Mouse (Mus musculus) liver, adult 2 months (tissue): ENCODE measurements around the gene Ankrd52. TPM values are rescaled to one million over a fixed set of nuclear protein-coding genes. Genes with fewer than 3 reads are reported as not detected.

Experiments
- DNase-seq: peaks from one replicate; pipeline ENCODE4 v3.0.0-alpha.2; 2011; ENCODE audit warnings: low read depth, low spot score; ENCODE audit errors: extremely low read depth
- H3K27ac ChIP-seq: fragments of 200-500 bp; replicated peaks from 2 replicates; pipeline ENCODE4 v1.5.1; 2012; ENCODE audit warnings: low read depth, mild to moderate bottlenecking, control low read depth, inconsistent platforms, low read length; ENCODE audit not compliant: insufficient read depth
- H3K27me3 ChIP-seq: fragments of 200-500 bp; 2 replicates; pipeline ENCODE4 v1.6.1; 2012; ENCODE audit warnings: mild to moderate bottlenecking, moderate library complexity, low read length, inconsistent platforms; ENCODE audit not compliant: control insufficient read depth, insufficient read depth
- H3K36me3 ChIP-seq: fragments of 200-500 bp; 2 replicates; pipeline ENCODE4 v1.6.1; 2012; ENCODE audit warnings: low read length, inconsistent platforms; ENCODE audit not compliant: control insufficient read depth, insufficient read depth
- H3K4me1 ChIP-seq: fragments of 200-500 bp; 2 replicates; pipeline ENCODE4 v1.6.1; 2011; ENCODE audit warnings: low read length; ENCODE audit not compliant: control insufficient read depth, insufficient read depth
- H3K4me3 ChIP-seq: fragments of 200-500 bp; 2 replicates; pipeline ENCODE4 v1.5.1; 2011; ENCODE audit warnings: low read depth, mild to moderate bottlenecking, control low read depth, low read length, moderate library complexity; ENCODE audit not compliant: insufficient read depth
- H3K79me2 ChIP-seq: fragments of 200-500 bp; 2 replicates; pipeline ENCODE4 v1.6.1; 2012; ENCODE audit warnings: inconsistent platforms, mild to moderate bottlenecking, low read length, moderate library complexity; ENCODE audit not compliant: control insufficient read depth, insufficient read depth
- H3K9ac ChIP-seq: fragments of 200-500 bp; 2 replicates; pipeline ENCODE4 v1.6.1; 2012; ENCODE audit warnings: low read depth, mild to moderate bottlenecking, control low read depth, inconsistent platforms, low read length
- CTCF ChIP-seq: fragments of 200-500 bp; IDR thresholded peaks from 2 replicates; pipeline ENCODE4 v1.5.1; 2011; ENCODE audit warnings: low read depth, low read length, control low read depth
- POLR2A ChIP-seq: fragments of 200-500 bp; IDR thresholded peaks from 2 replicates; pipeline ENCODE4 v1.6.1; 2011; ENCODE audit warnings: low read length, control low read depth; ENCODE audit not compliant: insufficient read depth; ENCODE audit errors: extremely low read depth
- WGBS: fragments of 180-500 bp; shearing (Covaris S2); methylation state at CpG from one replicate; pipeline ENCODE4 v1.1.7; 2018; 5-methylcytosine and 5-hydroxymethylcytosine counted together
- polyA plus RNA-seq: library from polyadenylated mRNA; depleted of rRNA; stranded (reverse); fragments of >200 nt; gene quantifications from 2 replicates; pipeline ENCODE4 v1.2.3, GENCODE M21; 2012; rRNA removed
- total RNA-seq: library from RNA; depleted of rRNA; stranded (reverse); fragments of >200 nt; gene quantifications from 2 replicates; pipeline ENCODE4 v1.2.3, GENCODE M21; 2014; rRNA removed

Ankrd52 gene
- total and polyA plus RNA-seq, 2 experiments: 5.6 to 14.8 TPM

DNA sequence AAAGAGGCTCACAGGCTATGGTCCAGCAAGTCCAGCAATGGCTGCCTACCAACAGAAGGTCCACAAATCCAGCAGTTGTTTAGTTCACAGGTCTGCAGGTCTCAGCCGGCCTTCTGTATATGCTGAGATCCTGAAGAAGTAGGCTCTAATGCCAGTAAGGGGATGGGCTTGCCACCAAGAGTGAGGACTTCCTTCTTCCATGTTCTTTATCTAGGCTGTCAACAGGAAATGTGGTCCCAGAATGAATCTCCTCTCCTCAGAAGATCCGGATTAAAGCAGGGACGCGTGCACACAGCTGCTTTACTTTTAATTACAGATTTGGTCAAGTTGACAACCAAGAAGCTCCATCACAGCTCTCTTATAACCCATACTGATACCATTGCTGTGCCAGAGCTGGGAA, 68.5 kb downstream of the Ankrd52 start:
- WGBS: 71% methylated on average over 4 of the region's 4 CpGs
- 0 out of 2 replicates have a peak overlapping the region, but pooled peaks have one; percentile 19 for H3K9ac ChIP-seq
- no peaks in the 10 kb centered on the region for H3K79me2 ChIP-seq
- H3K4me1 ChIP-seq: no peaks in the 10 kb centered on the region
- no peak overlapping the region for H3K4me3 ChIP-seq
- TF ChIP-seq POLR2A (no peak), CTCF (no peak)
- DNase-seq: no peak
- peak overlapping the region; percentile 72 for H3K27ac ChIP-seq
- H3K36me3 ChIP-seq: no peaks in the 10 kb centered on the region
- H3K27me3 ChIP-seq: no peaks in the 10 kb centered on the region

DNA sequence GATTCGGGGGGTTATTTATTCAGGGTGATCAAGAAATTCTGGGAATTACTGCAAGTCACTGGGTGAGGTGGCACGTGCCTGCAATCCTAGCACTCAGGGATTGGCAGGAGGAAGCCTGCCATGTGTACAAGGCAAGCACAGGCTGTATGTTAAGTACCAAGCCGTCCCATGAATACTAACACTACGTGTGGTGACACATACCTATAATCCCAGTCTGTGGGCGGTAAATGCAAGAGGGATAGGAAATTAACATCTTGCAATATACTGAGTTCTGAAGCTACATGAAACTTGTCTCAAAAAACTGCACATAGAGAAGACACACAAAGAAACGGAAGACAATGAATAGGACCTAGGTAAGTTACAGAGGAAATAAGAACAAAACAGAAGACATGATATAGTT, 74.1 kb downstream of the Ankrd52 start:
- Histone ChIP-seq H3K4me3 (no peak overlapping the region), H3K27ac (no peak overlapping the region)
- 86% methylated on average over 6 of the region's 6 CpGs for WGBS

GRCm38 (mm10) chr10:128454471-128454870, 77.6 kb downstream of the Ankrd52 start:
- TF ChIP-seq CTCF (no peak), POLR2A (no peak)
- no peak for DNase-seq
- Histone ChIP-seq H3K79me2 (no peaks in the 10 kb centered on the region), H3K27ac (no peak overlapping the region), H3K4me3 (no peak overlapping the region), H3K9ac (no peak overlapping the region), H3K4me1 (peaks cover 3% of the 10 kb centered on the region; the same call in 1 of the 2 replicates), H3K27me3 (no peaks in the 10 kb centered on the region), H3K36me3 (no peaks in the 10 kb centered on the region)
- 87% methylated on average over 3 of the region's 3 CpGs for WGBS

More for the DNA sequence above, 74.1 kb downstream of the Ankrd52 start:
- H3K9ac ChIP-seq: no peak overlapping the region
- H3K27me3 ChIP-seq: no peaks in the 10 kb centered on the region
- DNase-seq: no peak
- peaks cover 3% of the 10 kb centered on the region; the same call in 1 of the 2 replicates for H3K4me1 ChIP-seq
- TF ChIP-seq POLR2A (no peak), CTCF (no peak)
- no peaks in the 10 kb centered on the region for H3K36me3 ChIP-seq
- H3K79me2 ChIP-seq: no peaks in the 10 kb centered on the region

- 3% methylated on average over 6 of the region's 6 CpGs for WGBS
- H3K27ac ChIP-seq: no peak overlapping the region
These were observed 78.4 kb downstream of the Ankrd52 start for GRCm38 (mm10) chr10:128455280-128455679.

GRCm38 (mm10) chr10:128457676-128458075, 80.8 kb downstream of the Ankrd52 start:
- H3K4me1 ChIP-seq: peaks cover 10% of the 10 kb centered on the region
- no peak for DNase-seq
- H3K79me2 ChIP-seq: peaks cover 9% of the 10 kb centered on the region; the same call in 1 of the 2 replicates
- H3K27ac ChIP-seq: no peak overlapping the region
- 91% methylated on average over 6 of the region's 6 CpGs for WGBS
- no peak overlapping the region for H3K9ac ChIP-seq
- peaks cover 7% of the 10 kb centered on the region for H3K36me3 ChIP-seq
- no peak overlapping the region for H3K4me3 ChIP-seq
- TF ChIP-seq POLR2A (no peak), CTCF (no peak)
- no peaks in the 10 kb centered on the region for H3K27me3 ChIP-seq

More at GRCm38 (mm10) chr10:128455280-128455679, 78.4 kb downstream of the Ankrd52 start:
- Histone ChIP-seq H3K79me2 (peaks cover 5% of the 10 kb centered on the region; the same call in 1 of the 2 replicates), H3K4me3 (no peak overlapping the region), H3K9ac (no peak overlapping the region), H3K27me3 (no peaks in the 10 kb centered on the region), H3K36me3 (no peaks in the 10 kb centered on the region), H3K4me1 (peaks cover 6% of the 10 kb centered on the region)
- TF ChIP-seq POLR2A: no peak
- 0 out of 2 replicates have a peak, but pooled peaks have one; percentile 24 for TF ChIP-seq CTCF
- peak; percentile 74 for DNase-seq

Other genes with a start within 250 kb of the Ankrd52 start
- gene Rbms2, start 196.8 kb upstream of the Ankrd52 start, total RNA-seq: 8.0 and 9.6 TPM in 2 replicates
- gene Rbms2, start 196.8 kb upstream of the Ankrd52 start, polyA plus RNA-seq: 21.2 and 23.2 TPM in 2 replicates
- 485 and 986 TPM in 2 replicates for gene Gls2, start 182.7 kb upstream of the Ankrd52 start, total RNA-seq
- gene Gls2, start 182.7 kb upstream of the Ankrd52 start, polyA plus RNA-seq: 1,667 and 2,920 TPM in 2 replicates
- 20.8 and 21.1 TPM in 2 replicates for gene Spryd4, start 165.3 kb upstream of the Ankrd52 start, total RNA-seq
- gene Spryd4, start 165.3 kb upstream of the Ankrd52 start, polyA plus RNA-seq: 30.2 and 33.1 TPM in 2 replicates
- not detected in 2 replicates for gene Mip, start 151.3 kb upstream of the Ankrd52 start, total RNA-seq
- gene Mip, start 151.3 kb upstream of the Ankrd52 start, polyA plus RNA-seq: not detected in 2 replicates
- gene Timeless, start 145.1 kb upstream of the Ankrd52 start, total RNA-seq: 1.6 and 1.7 TPM in 2 replicates
- 0.75 and 1.1 TPM in 2 replicates for gene Timeless, start 145.1 kb upstream of the Ankrd52 start, polyA plus RNA-seq
- gene Apon, start 123.0 kb upstream of the Ankrd52 start, total RNA-seq: 201 and 227 TPM in 2 replicates
- gene Apon, start 123.0 kb upstream of the Ankrd52 start, polyA plus RNA-seq: 446 and 456 TPM in 2 replicates
- 1,199 and 1,422 TPM in 2 replicates for gene Apof, start 108.4 kb upstream of the Ankrd52 start, total RNA-seq
- 2,021 and 2,079 TPM in 2 replicates for gene Apof, start 108.4 kb upstream of the Ankrd52 start, polyA plus RNA-seq
- 17.0 and 17.6 TPM in 2 replicates for gene Stat2, start 106.6 kb upstream of the Ankrd52 start, total RNA-seq
- gene Stat2, start 106.6 kb upstream of the Ankrd52 start, polyA plus RNA-seq: 26.3 and 46.6 TPM in 2 replicates
- not detected in 2 replicates for gene Il23a, start 78.4 kb upstream of the Ankrd52 start, total RNA-seq
- not detected in 2 replicates for gene Il23a, start 78.4 kb upstream of the Ankrd52 start, polyA plus RNA-seq
- gene Pan2, start 73.8 kb upstream of the Ankrd52 start, total RNA-seq: 9.1 and 11.8 TPM in 2 replicates
- 12.7 and 20.3 TPM in 2 replicates for gene Pan2, start 73.8 kb upstream of the Ankrd52 start, polyA plus RNA-seq
- 89.5 and 107 TPM in 2 replicates for gene Cnpy2, start 54.7 kb upstream of the Ankrd52 start, total RNA-seq
- 69.0 and 72.0 TPM in 2 replicates for gene Cnpy2, start 54.7 kb upstream of the Ankrd52 start, polyA plus RNA-seq
- gene Cs, start 39.4 kb upstream of the Ankrd52 start, total RNA-seq: 57.1 and 60.1 TPM in 2 replicates
- gene Cs, start 39.4 kb upstream of the Ankrd52 start, polyA plus RNA-seq: 99.6 and 115 TPM in 2 replicates
- gene Coq10a, start 8.1 kb upstream of the Ankrd52 start, total RNA-seq: 19.9 and 20.7 TPM in 2 replicates
- 57.9 and 65.7 TPM in 2 replicates for gene Coq10a, start 8.1 kb upstream of the Ankrd52 start, polyA plus RNA-seq
- 2.4 and 3.2 TPM in 2 replicates for gene Slc39a5, start 24.1 kb downstream of the Ankrd52 start, total RNA-seq
- gene Slc39a5, start 24.1 kb downstream of the Ankrd52 start, polyA plus RNA-seq: 2.0 and 8.9 TPM in 2 replicates
- 12.9 and 17.0 TPM in 2 replicates for gene Nabp2, start 34.4 kb downstream of the Ankrd52 start, total RNA-seq
- gene Nabp2, start 34.4 kb downstream of the Ankrd52 start, polyA plus RNA-seq: 22.3 and 27.9 TPM in 2 replicates
- 5.1 and 6.6 TPM in 2 replicates for gene Rnf41, start 34.5 kb downstream of the Ankrd52 start, total RNA-seq
- 5.9 TPM in 2 replicates for gene Rnf41, start 34.5 kb downstream of the Ankrd52 start, polyA plus RNA-seq
- gene Smarcc2, start 82.1 kb downstream of the Ankrd52 start, total RNA-seq: 13.8 and 21.9 TPM in 2 replicates
- gene Smarcc2, start 82.1 kb downstream of the Ankrd52 start, polyA plus RNA-seq: 63.1 and 64.5 TPM in 2 replicates
- gene Myl6, start 117.0 kb downstream of the Ankrd52 start, total RNA-seq: 477 and 556 TPM in 2 replicates
- gene Myl6, start 117.0 kb downstream of the Ankrd52 start, polyA plus RNA-seq: 553 and 575 TPM in 2 replicates
- 0.28 and 0.47 TPM in 2 replicates for gene Myl6b, start 121.6 kb downstream of the Ankrd52 start, total RNA-seq
- 1.1 and 1.6 TPM in 2 replicates for gene Myl6b, start 121.6 kb downstream of the Ankrd52 start, polyA plus RNA-seq
- gene Esyt1, start 148.8 kb downstream of the Ankrd52 start, total RNA-seq: 7.9 and 10.7 TPM in 2 replicates
- 9.2 and 12.8 TPM in 2 replicates for gene Esyt1, start 148.8 kb downstream of the Ankrd52 start, polyA plus RNA-seq
- gene Zc3h10, start 170.7 kb downstream of the Ankrd52 start, total RNA-seq: 3.2 and 4.4 TPM in 2 replicates
- 6.8 and 8.1 TPM in 2 replicates for gene Zc3h10, start 170.7 kb downstream of the Ankrd52 start, polyA plus RNA-seq
- gene Rpl41, start 172.2 kb downstream of the Ankrd52 start, total RNA-seq: 921 and 1,015 TPM in 2 replicates
- 794 TPM in 2 replicates for gene Rpl41, start 172.2 kb downstream of the Ankrd52 start, polyA plus RNA-seq
- gene Pa2g4, start 188.9 kb downstream of the Ankrd52 start, total RNA-seq: 24.7 and 30.0 TPM in 2 replicates
- gene Pa2g4, start 188.9 kb downstream of the Ankrd52 start, polyA plus RNA-seq: 17.6 and 17.8 TPM in 2 replicates
- gene Erbb3, start 212.5 kb downstream of the Ankrd52 start, total RNA-seq: 92.9 and 115 TPM in 2 replicates
- 37.4 and 37.9 TPM in 2 replicates for gene Erbb3, start 212.5 kb downstream of the Ankrd52 start, polyA plus RNA-seq
- gene Rps26, start 249.6 kb downstream of the Ankrd52 start, total RNA-seq: 234 and 279 TPM in 2 replicates
- gene Rps26, start 249.6 kb downstream of the Ankrd52 start, polyA plus RNA-seq: 425 and 439 TPM in 2 replicates